Mouse (Mus musculus) heart, embryonic 11.5 days (tissue): ENCODE measurements around the gene Mmd2. TPM values are rescaled to one million over a fixed set of nuclear protein-coding genes. Genes with fewer than 3 reads are reported as not detected.

Experiments
- ATAC-seq: fragments of 200-750 bp; cut with Nextera tagmentation; replicated peaks from 2 replicates; pipeline ENCODE4 v1.8.0; 2017; ENCODE audit warnings: moderate library complexity; ENCODE audit not compliant: insufficient number of reproducible peaks, low FRiP score, low TSS enrichment
- H3K27ac ChIP-seq: fragments of 300-500 bp; sonication (generic); 2 replicates; pipeline ENCODE4 v1.5.1; 2014; ENCODE audit warnings: mild to moderate bottlenecking, low read depth, low read length
- H3K27me3 ChIP-seq: fragments of 300-500 bp; sonication (generic); 2 replicates; pipeline ENCODE4 v1.6.1; 2014; ENCODE audit warnings: mild to moderate bottlenecking, low read length, mixed read lengths; ENCODE audit not compliant: control insufficient read depth, insufficient read depth
- H3K36me3 ChIP-seq: fragments of 300-500 bp; sonication (generic); 2 replicates; pipeline ENCODE4 v1.6.1; 2014; ENCODE audit warnings: mild to moderate bottlenecking, low read length, moderate library complexity, mixed read lengths; ENCODE audit not compliant: control insufficient read depth, insufficient read depth
- H3K4me1 ChIP-seq: fragments of 300-500 bp; sonication (generic); 2 replicates; pipeline ENCODE4 v1.6.1; 2014; ENCODE audit warnings: low read length; ENCODE audit not compliant: control insufficient read depth, insufficient read depth
- H3K4me2 ChIP-seq: fragments of 300-500 bp; sonication (generic); 2 replicates; pipeline ENCODE4 v1.6.1; 2014; ENCODE audit warnings: mild to moderate bottlenecking, moderate library complexity
- H3K4me3 ChIP-seq: fragments of 300-500 bp; sonication (generic); 2 replicates; pipeline ENCODE4 v1.5.1; 2014; ENCODE audit warnings: low read depth, low read length
- H3K9ac ChIP-seq: fragments of 300-500 bp; sonication (generic); 2 replicates; pipeline ENCODE4 v1.6.1; 2014; ENCODE audit warnings: mild to moderate bottlenecking, low read depth, low read length, moderate library complexity
- H3K9me3 ChIP-seq: fragments of 300-500 bp; sonication (generic); replicated peaks from 2 replicates; pipeline ENCODE4 v1.6.1; 2016; ENCODE audit warnings: low read length; ENCODE audit not compliant: control insufficient read depth
- WGBS: fragments of 180-500 bp; shearing (Covaris S2); extraction: QIAGEN DNeasy Blood & Tissue Kit; methylation state at CpG from one replicate; pipeline ENCODE4 v1.1.7; 2014; ENCODE audit not compliant: insufficient replicate concordance; 5-methylcytosine and 5-hydroxymethylcytosine counted together
- polyA plus RNA-seq: library from polyadenylated mRNA; unstranded; fragments of >200 nt; fragmentation: Nextera tagmentation; extraction: Ambion mirVana; gene quantifications from 2 replicates; pipeline ENCODE4 v1.2.1, GENCODE M21; 2014

Mmd2 gene
- 0.13 and 0.29 TPM in 2 replicates for polyA plus RNA-seq

- Histone ChIP-seq H3K36me3 (no peaks in the 10 kb centered on the region), H3K4me2 (peak within 1 kb of the TSS; percentile 68), H3K27me3 (peaks cover 11% of the 10 kb centered on the region), H3K27ac (no peak within 1 kb of the TSS), H3K9me3 (no peaks in the 10 kb centered on the region), H3K4me3 (peak within 1 kb of the TSS; percentile 38), H3K4me1 (no peaks in the 10 kb centered on the region), H3K9ac (peak within 1 kb of the TSS; percentile 6; the same call in 1 of the 2 replicates)
- no peak for ATAC-seq
- WGBS: 3% methylated on average over 42 of the region's 42 CpGs
These were observed at the start of gene Mmd2 for GRCm38 (mm10) chr5:142608259-142608988. Gene Mmd2, minus strand, starts transcription at chr5:142608800.

- Histone ChIP-seq H3K9ac (no peak overlapping the region), H3K4me1 (peaks cover 8% of the 10 kb centered on the region), H3K27ac (no peak overlapping the region), H3K36me3 (peaks cover 4% of the 10 kb centered on the region; the same call in 1 of the 2 replicates), H3K27me3 (no peaks in the 10 kb centered on the region), H3K4me3 (no peak overlapping the region), H3K9me3 (no peaks in the 10 kb centered on the region), H3K4me2 (no peak overlapping the region)
- 71% methylated on average over 4 of the region's 4 CpGs for WGBS
- no peak for ATAC-seq
These were observed 43.7 kb upstream of the Mmd2 start for GRCm38 (mm10) chr5:142652266-142652665.

- Histone ChIP-seq H3K9ac (no peak overlapping the region), H3K4me2 (peak overlapping the region; percentile 14; the same call in 1 of the 2 replicates), H3K36me3 (peaks cover 2% of the 10 kb centered on the region; the same call in 1 of the 2 replicates), H3K4me1 (peaks cover 8% of the 10 kb centered on the region), H3K27ac (peak overlapping the region; percentile 57; the same call in 1 of the 2 replicates), H3K9me3 (no peaks in the 10 kb centered on the region), H3K4me3 (0 out of 2 replicates have a peak overlapping the region, but pooled peaks have one; percentile 3), H3K27me3 (no peaks in the 10 kb centered on the region)
- WGBS: 71% methylated on average over 6 of the region's 6 CpGs
- ATAC-seq: peak; percentile 77
These were observed 42.3 kb upstream of the Mmd2 start for GRCm38 (mm10) chr5:142650794-142651497.

- Histone ChIP-seq H3K27me3 (no peaks in the 10 kb centered on the region), H3K4me2 (0 out of 2 replicates have a peak overlapping the region, but pooled peaks have one; percentile 11), H3K36me3 (no peaks in the 10 kb centered on the region), H3K9me3 (no peaks in the 10 kb centered on the region), H3K4me3 (no peak overlapping the region), H3K4me1 (peaks cover 8% of the 10 kb centered on the region), H3K9ac (no peak overlapping the region), H3K27ac (peak overlapping the region; percentile 57; the same call in 1 of the 2 replicates)
- 35% methylated on average over 3 of the region's 3 CpGs for WGBS
- no peak for ATAC-seq
These were observed 41.8 kb upstream of the Mmd2 start for GRCm38 (mm10) chr5:142650390-142650789.

GRCm38 (mm10) chr5:142649460-142650050, 41.0 kb upstream of the Mmd2 start:
- Histone ChIP-seq H3K4me1 (peaks cover 8% of the 10 kb centered on the region), H3K27me3 (no peaks in the 10 kb centered on the region), H3K4me2 (no peak overlapping the region), H3K36me3 (0 out of 2 replicates have a peak, but pooled peaks cover 3% of the 10 kb centered on the region), H3K9ac (no peak overlapping the region), H3K4me3 (no peak overlapping the region), H3K27ac (0 out of 2 replicates have a peak overlapping the region, but pooled peaks have one; percentile 1), H3K9me3 (no peaks in the 10 kb centered on the region)
- no peak for ATAC-seq
- WGBS: 94% methylated on average over 4 of the region's 4 CpGs

GRCm38 (mm10) chr5:142648162-142648561, 39.6 kb upstream of the Mmd2 start:
- Histone ChIP-seq H3K9ac (no peak overlapping the region), H3K4me3 (no peak overlapping the region), H3K4me2 (no peak overlapping the region), H3K36me3 (0 out of 2 replicates have a peak, but pooled peaks cover 3% of the 10 kb centered on the region), H3K27me3 (no peaks in the 10 kb centered on the region), H3K27ac (no peak overlapping the region), H3K9me3 (no peaks in the 10 kb centered on the region), H3K4me1 (peaks cover 8% of the 10 kb centered on the region)
- 80% methylated on average over 7 of the region's 7 CpGs for WGBS
- ATAC-seq: no peak

GRCm38 (mm10) chr5:142641331-142642051, 32.9 kb upstream of the Mmd2 start:
- Histone ChIP-seq H3K4me1 (no peaks in the 10 kb centered on the region), H3K9me3 (no peaks in the 10 kb centered on the region), H3K27ac (no peak overlapping the region), H3K27me3 (no peaks in the 10 kb centered on the region), H3K36me3 (0 out of 2 replicates have a peak, but pooled peaks cover 5% of the 10 kb centered on the region), H3K9ac (no peak overlapping the region), H3K4me2 (no peak overlapping the region), H3K4me3 (no peak overlapping the region)
- 80% methylated on average over 6 of the region's 6 CpGs for WGBS
- ATAC-seq: no peak

- WGBS: 86% methylated on average over 5 of the region's 5 CpGs
- Histone ChIP-seq H3K9ac (no peak overlapping the region), H3K9me3 (no peaks in the 10 kb centered on the region), H3K4me3 (no peak overlapping the region), H3K27me3 (no peaks in the 10 kb centered on the region), H3K27ac (no peak overlapping the region), H3K4me1 (no peaks in the 10 kb centered on the region), H3K4me2 (no peak overlapping the region), H3K36me3 (0 out of 2 replicates have a peak, but pooled peaks cover 5% of the 10 kb centered on the region)
- ATAC-seq: no peak
These were observed 31.5 kb upstream of the Mmd2 start for GRCm38 (mm10) chr5:142640088-142640487.
